Mouse (Mus musculus) liver, adult 2 months (tissue): ENCODE measurements around the gene Olfr961. TPM values are rescaled to one million over a fixed set of nuclear protein-coding genes. Genes with fewer than 3 reads are reported as not detected.

Experiments
- DNase-seq: peaks from one replicate; pipeline ENCODE4 v3.0.0-alpha.2; 2011; ENCODE audit warnings: low read depth, low spot score; ENCODE audit errors: extremely low read depth
- H3K27ac ChIP-seq: fragments of 200-500 bp; replicated peaks from 2 replicates; pipeline ENCODE4 v1.5.1; 2012; ENCODE audit warnings: low read depth, mild to moderate bottlenecking, control low read depth, inconsistent platforms, low read length; ENCODE audit not compliant: insufficient read depth
- H3K27me3 ChIP-seq: fragments of 200-500 bp; 2 replicates; pipeline ENCODE4 v1.6.1; 2012; ENCODE audit warnings: mild to moderate bottlenecking, moderate library complexity, low read length, inconsistent platforms; ENCODE audit not compliant: control insufficient read depth, insufficient read depth
- H3K36me3 ChIP-seq: fragments of 200-500 bp; 2 replicates; pipeline ENCODE4 v1.6.1; 2012; ENCODE audit warnings: low read length, inconsistent platforms; ENCODE audit not compliant: control insufficient read depth, insufficient read depth
- H3K4me1 ChIP-seq: fragments of 200-500 bp; 2 replicates; pipeline ENCODE4 v1.6.1; 2011; ENCODE audit warnings: low read length; ENCODE audit not compliant: control insufficient read depth, insufficient read depth
- H3K4me3 ChIP-seq: fragments of 200-500 bp; 2 replicates; pipeline ENCODE4 v1.5.1; 2011; ENCODE audit warnings: low read depth, mild to moderate bottlenecking, control low read depth, low read length, moderate library complexity; ENCODE audit not compliant: insufficient read depth
- H3K79me2 ChIP-seq: fragments of 200-500 bp; 2 replicates; pipeline ENCODE4 v1.6.1; 2012; ENCODE audit warnings: inconsistent platforms, mild to moderate bottlenecking, low read length, moderate library complexity; ENCODE audit not compliant: control insufficient read depth, insufficient read depth
- H3K9ac ChIP-seq: fragments of 200-500 bp; 2 replicates; pipeline ENCODE4 v1.6.1; 2012; ENCODE audit warnings: low read depth, mild to moderate bottlenecking, control low read depth, inconsistent platforms, low read length
- CTCF ChIP-seq: fragments of 200-500 bp; IDR thresholded peaks from 2 replicates; pipeline ENCODE4 v1.5.1; 2011; ENCODE audit warnings: low read depth, low read length, control low read depth
- POLR2A ChIP-seq: fragments of 200-500 bp; IDR thresholded peaks from 2 replicates; pipeline ENCODE4 v1.6.1; 2011; ENCODE audit warnings: low read length, control low read depth; ENCODE audit not compliant: insufficient read depth; ENCODE audit errors: extremely low read depth
- WGBS: fragments of 180-500 bp; shearing (Covaris S2); methylation state at CpG from one replicate; pipeline ENCODE4 v1.1.7; 2018; 5-methylcytosine and 5-hydroxymethylcytosine counted together
- polyA plus RNA-seq: library from polyadenylated mRNA; depleted of rRNA; stranded (reverse); fragments of >200 nt; gene quantifications from 2 replicates; pipeline ENCODE4 v1.2.3, GENCODE M21; 2012
- total RNA-seq: library from RNA; depleted of rRNA; stranded (reverse); fragments of >200 nt; gene quantifications from 2 replicates; pipeline ENCODE4 v1.2.3, GENCODE M21; 2014

Olfr961 gene
- total and polyA plus RNA-seq, 2 experiments = not detected

- H3K79me2 ChIP-seq = no peaks in the 10 kb centered on the region
- H3K9ac ChIP-seq = no peak overlapping the region
- no peak overlapping the region for H3K27ac ChIP-seq
- no peaks in the 10 kb centered on the region for H3K27me3 ChIP-seq
- 50% methylated on average over 1 of the region's 1 CpGs for WGBS
- H3K4me3 ChIP-seq = no peak overlapping the region
- DNase-seq = no peak
- no peaks in the 10 kb centered on the region for H3K36me3 ChIP-seq
- TF ChIP-seq CTCF (no peak), POLR2A (no peak)
- no peaks in the 10 kb centered on the region for H3K4me1 ChIP-seq
These were observed 32.9 kb upstream of the Olfr961 start for GRCm38 (mm10) chr9:39611953-39612352.

GRCm38 (mm10) chr9:39621073-39621472 is 23.8 kb upstream of the Olfr961 start, which contains the start of gene Olfr960:
Gene Olfr960 (plus strand): TSS chr9:39621373.
- Histone ChIP-seq H3K27me3 (no peaks in the 10 kb centered on the region; the same call in 1 of the 2 replicates), H3K79me2 (no peaks in the 10 kb centered on the region), H3K4me3 (no peak within 1 kb of the TSS), H3K9ac (no peak within 1 kb of the TSS), H3K27ac (no peak within 1 kb of the TSS), H3K36me3 (no peaks in the 10 kb centered on the region), H3K4me1 (no peaks in the 10 kb centered on the region)
- TF ChIP-seq POLR2A (no peak), CTCF (no peak)
- DNase-seq = no peak
- WGBS = 68% methylated on average over 1 of the region's 1 CpGs

GRCm38 (mm10) chr9:39623783-39624182 is 21.1 kb upstream of the Olfr961 start:
- TF ChIP-seq POLR2A (no peak), CTCF (no peak)
- Histone ChIP-seq H3K9ac (no peak overlapping the region), H3K79me2 (no peaks in the 10 kb centered on the region), H3K4me1 (no peaks in the 10 kb centered on the region), H3K4me3 (no peak overlapping the region), H3K27me3 (no peaks in the 10 kb centered on the region; the same call in 1 of the 2 replicates), H3K36me3 (no peaks in the 10 kb centered on the region), H3K27ac (no peak overlapping the region)
- 79% methylated on average over 3 of the region's 3 CpGs for WGBS
- DNase-seq = no peak

GRCm38 (mm10) chr9:39624711-39625110 is 20.2 kb upstream of the Olfr961 start:
- no peaks in the 10 kb centered on the region for H3K4me1 ChIP-seq
- no peaks in the 10 kb centered on the region; the same call in 1 of the 2 replicates for H3K27me3 ChIP-seq
- TF ChIP-seq POLR2A = no peak
- no peak for TF ChIP-seq CTCF
- no peaks in the 10 kb centered on the region for H3K36me3 ChIP-seq
- H3K79me2 ChIP-seq = no peaks in the 10 kb centered on the region
- no peak for DNase-seq
- no peak overlapping the region for H3K9ac ChIP-seq
- 76% methylated on average over 2 of the region's 2 CpGs for WGBS
- H3K4me3 ChIP-seq = no peak overlapping the region
- no peak overlapping the region for H3K27ac ChIP-seq

- no peaks in the 10 kb centered on the region for H3K79me2 ChIP-seq
- no peak overlapping the region for H3K9ac ChIP-seq
- H3K27ac ChIP-seq = no peak overlapping the region
- DNase-seq = no peak
- WGBS = 87% methylated on average over 2 of the region's 2 CpGs
- no peaks in the 10 kb centered on the region for H3K4me1 ChIP-seq
- H3K4me3 ChIP-seq = no peak overlapping the region
- no peaks in the 10 kb centered on the region for H3K27me3 ChIP-seq
- TF ChIP-seq CTCF = no peak
- no peak for TF ChIP-seq POLR2A
- no peaks in the 10 kb centered on the region for H3K36me3 ChIP-seq
These were observed 15.8 kb upstream of the Olfr961 start for GRCm38 (mm10) chr9:39629069-39629468.

GRCm38 (mm10) chr9:39633913-39634594 is 10.8 kb upstream of the Olfr961 start:
- no peak overlapping the region for H3K4me3 ChIP-seq
- WGBS = 25% methylated on average over 4 of the region's 4 CpGs

More at GRCm38 (mm10) chr9:39633913-39634594, 10.8 kb upstream of the Olfr961 start:
- Histone ChIP-seq H3K36me3 (no peaks in the 10 kb centered on the region), H3K27me3 (no peaks in the 10 kb centered on the region), H3K9ac (no peak overlapping the region), H3K4me1 (no peaks in the 10 kb centered on the region), H3K27ac (no peak overlapping the region), H3K79me2 (no peaks in the 10 kb centered on the region)
- peak; percentile 2 for DNase-seq
- TF ChIP-seq POLR2A = no peak
- TF ChIP-seq CTCF = no peak
